Mouse (Mus musculus) liver, embryonic 12.5 days (tissue): ENCODE results near the gene Itga10. TPM values are rescaled to one million over a fixed set of nuclear protein-coding genes. Genes with fewer than 3 reads are reported as not detected.
A peak's percentile ranks its signal among the peaks of the same experiment; 100 is the strongest.

Experiments
- ATAC-seq: fragments of 200-750 bp; cut with Nextera tagmentation; 2 replicates; pipeline ENCODE4 v1.8.0; 2017; ENCODE audit warnings: moderate number of reproducible peaks, mild to moderate bottlenecking, moderate library complexity
- H3K27ac ChIP-seq: fragments of 300-500 bp; sonication (generic); 2 replicates; pipeline ENCODE4 v1.5.1; 2016; ENCODE audit warnings: mild to moderate bottlenecking
- H3K27me3 ChIP-seq: fragments of 300-500 bp; sonication (generic); replicated peaks from 2 replicates; pipeline ENCODE4 v1.6.1; 2016; ENCODE audit warnings: mild to moderate bottlenecking, moderate library complexity
- H3K36me3 ChIP-seq: fragments of 300-500 bp; sonication (generic); 2 replicates; pipeline ENCODE4 v1.6.1; 2016; ENCODE audit warnings: mild to moderate bottlenecking, moderate library complexity
- H3K4me1 ChIP-seq: fragments of 300-500 bp; sonication (generic); 2 replicates; pipeline ENCODE4 v1.6.1; 2016
- H3K4me2 ChIP-seq: fragments of 300-500 bp; sonication (generic); 2 replicates; pipeline ENCODE4 v1.6.1; 2016; ENCODE audit warnings: mild to moderate bottlenecking, moderate library complexity
- H3K4me3 ChIP-seq: fragments of 300-500 bp; sonication (generic); 2 replicates; pipeline ENCODE4 v1.5.1; 2016; ENCODE audit warnings: mild to moderate bottlenecking, moderate library complexity
- H3K9ac ChIP-seq: fragments of 300-500 bp; sonication (generic); 2 replicates; pipeline ENCODE4 v1.6.1; 2016; ENCODE audit warnings: mild to moderate bottlenecking, moderate library complexity
- H3K9me3 ChIP-seq: fragments of 300-500 bp; sonication (generic); replicated peaks from 2 replicates; pipeline ENCODE4 v1.6.1; 2016; ENCODE audit warnings: mild to moderate bottlenecking, moderate library complexity
- WGBS: fragments of 180-500 bp; shearing (Covaris S2); methylation state at CpG from one replicate; pipeline ENCODE4 v1.1.7; 2016; ENCODE audit not compliant: insufficient replicate concordance; 5-methylcytosine and 5-hydroxymethylcytosine counted together
- polyA plus RNA-seq: library from polyadenylated mRNA; unstranded; fragments of >200 nt; fragmentation: Nextera tagmentation; extraction: Ambion mirVana; gene quantifications from 2 replicates; pipeline ENCODE4 v1.2.1, GENCODE M21; 2016

Itga10 gene
- polyA plus RNA-seq, 1 experiment from 2014 or later, result 0.30 TPM

- Histone ChIP-seq H3K4me1 (peaks cover 17% of the 10 kb centered on the region), H3K4me2 (peak within 1 kb of the TSS; percentile 83), H3K36me3 (no peaks in the 10 kb centered on the region), H3K9ac (peak within 1 kb of the TSS; percentile 48; the same call in 1 of the 2 replicates), H3K27ac (no peak within 1 kb of the TSS), H3K9me3 (no peaks in the 10 kb centered on the region), H3K4me3 (peak within 1 kb of the TSS; percentile 52), H3K27me3 (peaks cover 30% of the 10 kb centered on the region)
- peak; percentile 93 for ATAC-seq
- WGBS, result 4% methylated on average over 35 of the region's 35 CpGs
These were observed 24.5 kb downstream of the Itga10 start, which contains the start of gene Ankrd35 for GRCm38 (mm10) chr3:96669727-96670468. Ankrd35 (plus strand) TSS chr3:96670131.

- 79% methylated on average over 5 of the region's 5 CpGs for WGBS
These were observed 26.1 kb downstream of the Itga10 start for GRCm38 (mm10) chr3:96671519-96671918.

GRCm38 (mm10) chr3:96673514-96673913 is 28.1 kb downstream of the Itga10 start:
- no peaks in the 10 kb centered on the region for H3K36me3 ChIP-seq
- H3K27me3 ChIP-seq, result peaks cover 26% of the 10 kb centered on the region
- H3K27ac ChIP-seq, result no peak overlapping the region
- no peak overlapping the region for H3K4me2 ChIP-seq
- no peak for ATAC-seq
- peaks cover 18% of the 10 kb centered on the region for H3K4me1 ChIP-seq
- WGBS, result 62% methylated on average over 4 of the region's 4 CpGs
- H3K9me3 ChIP-seq, result no peaks in the 10 kb centered on the region
- no peak overlapping the region for H3K4me3 ChIP-seq
- H3K9ac ChIP-seq, result no peak overlapping the region

More at GRCm38 (mm10) chr3:96671519-96671918, 26.1 kb downstream of the Itga10 start:
- Histone ChIP-seq H3K9ac (no peak overlapping the region), H3K36me3 (no peaks in the 10 kb centered on the region), H3K4me1 (peaks cover 17% of the 10 kb centered on the region), H3K27me3 (peaks cover 30% of the 10 kb centered on the region), H3K4me2 (no peak overlapping the region), H3K9me3 (no peaks in the 10 kb centered on the region), H3K4me3 (no peak overlapping the region), H3K27ac (no peak overlapping the region)
- ATAC-seq, result no peak

- Histone ChIP-seq H3K27ac (no peak overlapping the region), H3K36me3 (no peaks in the 10 kb centered on the region), H3K4me1 (peaks cover 26% of the 10 kb centered on the region), H3K9me3 (no peaks in the 10 kb centered on the region), H3K27me3 (peaks cover 32% of the 10 kb centered on the region), H3K9ac (no peak overlapping the region), H3K4me3 (no peak overlapping the region), H3K4me2 (no peak overlapping the region)
- ATAC-seq, result no peak
- 69% methylated on average over 8 of the region's 8 CpGs for WGBS
These were observed 29.1 kb downstream of the Itga10 start for GRCm38 (mm10) chr3:96674442-96674841.

GRCm38 (mm10) chr3:96675171-96675570 is 29.8 kb downstream of the Itga10 start:
- Histone ChIP-seq H3K27ac (no peak overlapping the region), H3K4me2 (no peak overlapping the region), H3K36me3 (no peaks in the 10 kb centered on the region), H3K27me3 (peaks cover 38% of the 10 kb centered on the region), H3K9ac (no peak overlapping the region), H3K9me3 (no peaks in the 10 kb centered on the region), H3K4me3 (no peak overlapping the region), H3K4me1 (peaks cover 24% of the 10 kb centered on the region)
- 71% methylated on average over 3 of the region's 3 CpGs for WGBS
- no peak for ATAC-seq

- WGBS, result 70% methylated on average over 3 of the region's 3 CpGs
- Histone ChIP-seq H3K36me3 (no peaks in the 10 kb centered on the region), H3K27ac (no peak overlapping the region), H3K4me1 (peaks cover 22% of the 10 kb centered on the region), H3K9ac (no peak overlapping the region), H3K4me3 (no peak overlapping the region), H3K27me3 (peaks cover 38% of the 10 kb centered on the region), H3K9me3 (no peaks in the 10 kb centered on the region), H3K4me2 (no peak overlapping the region)
- ATAC-seq, result no peak
These were observed 30.3 kb downstream of the Itga10 start for GRCm38 (mm10) chr3:96675690-96676089.

GRCm38 (mm10) chr3:96678456-96678855 is 33.1 kb downstream of the Itga10 start:
- no peak overlapping the region for H3K4me2 ChIP-seq
- WGBS, result 53% methylated on average over 7 of the region's 7 CpGs
- no peak overlapping the region for H3K4me3 ChIP-seq
- peaks cover 47% of the 10 kb centered on the region for H3K27me3 ChIP-seq
- H3K36me3 ChIP-seq, result no peaks in the 10 kb centered on the region
- H3K27ac ChIP-seq, result no peak overlapping the region
- no peak for ATAC-seq
- no peak overlapping the region for H3K9ac ChIP-seq
- H3K4me1 ChIP-seq, result peaks cover 20% of the 10 kb centered on the region
- H3K9me3 ChIP-seq, result no peaks in the 10 kb centered on the region

GRCm38 (mm10) chr3:96679159-96679674 is 33.8 kb downstream of the Itga10 start:
- no peak overlapping the region for H3K4me2 ChIP-seq
- H3K27me3 ChIP-seq, result peaks cover 55% of the 10 kb centered on the region
- no peaks in the 10 kb centered on the region for H3K9me3 ChIP-seq
- H3K4me1 ChIP-seq, result peaks cover 20% of the 10 kb centered on the region
- H3K4me3 ChIP-seq, result no peak overlapping the region
- no peak overlapping the region for H3K27ac ChIP-seq
- H3K9ac ChIP-seq, result no peak overlapping the region
- H3K36me3 ChIP-seq, result no peaks in the 10 kb centered on the region
- ATAC-seq, result peak; percentile 63
- WGBS, result 9% methylated on average over 5 of the region's 5 CpGs

- H3K27ac ChIP-seq, result no peak overlapping the region
- H3K4me3 ChIP-seq, result no peak overlapping the region
- peaks cover 28% of the 10 kb centered on the region for H3K4me1 ChIP-seq
- H3K4me2 ChIP-seq, result no peak overlapping the region
- H3K9ac ChIP-seq, result no peak overlapping the region
- no peaks in the 10 kb centered on the region for H3K9me3 ChIP-seq
- peaks cover 67% of the 10 kb centered on the region for H3K27me3 ChIP-seq
- ATAC-seq, result no peak
- 26% methylated on average over 12 of the region's 12 CpGs for WGBS
- no peaks in the 10 kb centered on the region for H3K36me3 ChIP-seq
These were observed 35.0 kb downstream of the Itga10 start for GRCm38 (mm10) chr3:96680269-96680956.

GRCm38 (mm10) chr3:96683496-96683895 is 38.1 kb downstream of the Itga10 start:
- no peaks in the 10 kb centered on the region for H3K36me3 ChIP-seq

GRCm38 (mm10) chr3:96684151-96684821 is 38.9 kb downstream of the Itga10 start:
- no peaks in the 10 kb centered on the region for H3K36me3 ChIP-seq
- 35% methylated on average over 17 of the region's 17 CpGs for WGBS
- no peak overlapping the region for H3K9ac ChIP-seq
- no peaks in the 10 kb centered on the region for H3K9me3 ChIP-seq
- peaks cover 82% of the 10 kb centered on the region for H3K27me3 ChIP-seq
- H3K27ac ChIP-seq, result no peak overlapping the region
- peak overlapping the region; percentile 8; the same call in 1 of the 2 replicates for H3K4me3 ChIP-seq
- peaks cover 19% of the 10 kb centered on the region for H3K4me1 ChIP-seq
- no peak for ATAC-seq
- peak overlapping the region; percentile 48 for H3K4me2 ChIP-seq

More at GRCm38 (mm10) chr3:96683496-96683895, 38.1 kb downstream of the Itga10 start:
- peaks cover 27% of the 10 kb centered on the region for H3K4me1 ChIP-seq
- H3K9me3 ChIP-seq, result no peaks in the 10 kb centered on the region
- H3K27ac ChIP-seq, result no peak overlapping the region
- H3K4me2 ChIP-seq, result no peak overlapping the region
- H3K4me3 ChIP-seq, result no peak overlapping the region
- no peak for ATAC-seq
- WGBS, result 63% methylated on average over 3 of the region's 3 CpGs
- H3K27me3 ChIP-seq, result peaks cover 78% of the 10 kb centered on the region
- H3K9ac ChIP-seq, result no peak overlapping the region

- H3K4me1 ChIP-seq, result peaks cover 14% of the 10 kb centered on the region
- peaks cover 82% of the 10 kb centered on the region for H3K27me3 ChIP-seq
- no peak overlapping the region for H3K27ac ChIP-seq
- 13% methylated on average over 28 of the region's 28 CpGs for WGBS
- ATAC-seq, result no peak
- no peak overlapping the region for H3K9ac ChIP-seq
- H3K4me2 ChIP-seq, result peak overlapping the region; percentile 48
- H3K4me3 ChIP-seq, result peak overlapping the region; percentile 8; the same call in 1 of the 2 replicates
- no peaks in the 10 kb centered on the region for H3K9me3 ChIP-seq
- no peaks in the 10 kb centered on the region for H3K36me3 ChIP-seq
These were observed 39.4 kb downstream of the Itga10 start for GRCm38 (mm10) chr3:96684822-96685156.
